Mouse (Mus musculus) liver, adult 2 months (tissue): Measurements from ENCODE around the gene Ofd1. TPM values are rescaled to one million over a fixed set of nuclear protein-coding genes. Genes with fewer than 3 reads are reported as not detected.

Experiments used
- DNase-seq: peaks from one replicate; pipeline ENCODE4 v3.0.0-alpha.2; 2011; ENCODE audit warnings: low read depth, low spot score; ENCODE audit errors: extremely low read depth
- H3K27ac ChIP-seq: fragments of 200-500 bp; replicated peaks from 2 replicates; pipeline ENCODE4 v1.5.1; 2012; ENCODE audit warnings: low read depth, mild to moderate bottlenecking, control low read depth, inconsistent platforms, low read length; ENCODE audit not compliant: insufficient read depth
- H3K27me3 ChIP-seq: fragments of 200-500 bp; 2 replicates; pipeline ENCODE4 v1.6.1; 2012; ENCODE audit warnings: mild to moderate bottlenecking, moderate library complexity, low read length, inconsistent platforms; ENCODE audit not compliant: control insufficient read depth, insufficient read depth
- H3K36me3 ChIP-seq: fragments of 200-500 bp; 2 replicates; pipeline ENCODE4 v1.6.1; 2012; ENCODE audit warnings: low read length, inconsistent platforms; ENCODE audit not compliant: control insufficient read depth, insufficient read depth
- H3K4me1 ChIP-seq: fragments of 200-500 bp; 2 replicates; pipeline ENCODE4 v1.6.1; 2011; ENCODE audit warnings: low read length; ENCODE audit not compliant: control insufficient read depth, insufficient read depth
- H3K4me3 ChIP-seq: fragments of 200-500 bp; 2 replicates; pipeline ENCODE4 v1.5.1; 2011; ENCODE audit warnings: low read depth, mild to moderate bottlenecking, control low read depth, low read length, moderate library complexity; ENCODE audit not compliant: insufficient read depth
- H3K79me2 ChIP-seq: fragments of 200-500 bp; 2 replicates; pipeline ENCODE4 v1.6.1; 2012; ENCODE audit warnings: inconsistent platforms, mild to moderate bottlenecking, low read length, moderate library complexity; ENCODE audit not compliant: control insufficient read depth, insufficient read depth
- H3K9ac ChIP-seq: fragments of 200-500 bp; 2 replicates; pipeline ENCODE4 v1.6.1; 2012; ENCODE audit warnings: low read depth, mild to moderate bottlenecking, control low read depth, inconsistent platforms, low read length
- CTCF ChIP-seq: fragments of 200-500 bp; IDR thresholded peaks from 2 replicates; pipeline ENCODE4 v1.5.1; 2011; ENCODE audit warnings: low read depth, low read length, control low read depth
- POLR2A ChIP-seq: fragments of 200-500 bp; IDR thresholded peaks from 2 replicates; pipeline ENCODE4 v1.6.1; 2011; ENCODE audit warnings: low read length, control low read depth; ENCODE audit not compliant: insufficient read depth; ENCODE audit errors: extremely low read depth
- WGBS: fragments of 180-500 bp; shearing (Covaris S2); methylation state at CpG from one replicate; pipeline ENCODE4 v1.1.7; 2018; 5-methylcytosine and 5-hydroxymethylcytosine counted together
- polyA plus RNA-seq: library from polyadenylated mRNA; depleted of rRNA; stranded (reverse); fragments of >200 nt; gene quantifications from 2 replicates; pipeline ENCODE4 v1.2.3, GENCODE M21; 2012
- total RNA-seq: library from RNA; depleted of rRNA; stranded (reverse); fragments of >200 nt; gene quantifications from 2 replicates; pipeline ENCODE4 v1.2.3, GENCODE M21; 2014

The Ofd1 gene
- total and polyA plus RNA-seq, 2 experiments, result 0.31 to 2.2 TPM

- no peak for TF ChIP-seq POLR2A
- no peak for TF ChIP-seq CTCF
- Histone ChIP-seq H3K9ac (no peak overlapping the region), H3K4me1 (peaks cover 14% of the 10 kb centered on the region), H3K79me2 (peaks cover 31% of the 10 kb centered on the region), H3K27me3 (no peaks in the 10 kb centered on the region), H3K27ac (no peak overlapping the region), H3K4me3 (no peak overlapping the region), H3K36me3 (peaks cover 4% of the 10 kb centered on the region)
- 94% methylated on average over 7 of the region's 7 CpGs for WGBS
- DNase-seq, result no peak
These were observed 27.8 kb upstream of the Ofd1 start for GRCm38 (mm10) chrX:166468321-166468720.

DNA sequence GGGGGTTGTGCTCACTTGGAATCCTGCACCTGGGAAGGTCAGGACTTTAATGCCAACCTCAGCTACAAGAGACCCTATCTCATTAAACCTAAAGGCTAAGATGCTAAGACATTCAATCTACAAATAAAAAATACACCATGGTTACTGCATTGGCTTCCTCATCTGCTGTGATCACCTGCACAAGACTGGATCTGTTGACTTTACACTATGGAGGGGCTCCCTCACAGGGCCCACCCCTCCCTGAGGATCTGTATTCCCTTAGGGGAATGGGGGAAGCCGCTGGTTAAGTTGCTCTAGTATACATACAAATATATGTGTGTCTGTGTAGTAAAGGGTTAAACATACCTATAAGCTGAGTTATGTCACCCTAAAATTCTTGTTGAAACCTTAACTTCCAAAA is 15.0 kb upstream of the Ofd1 start:
- 100% methylated on average over 1 of the region's 1 CpGs for WGBS
- H3K79me2 ChIP-seq, result no peaks in the 10 kb centered on the region; the same call in 1 of the 2 replicates
- DNase-seq, result no peak
- no peak overlapping the region for H3K9ac ChIP-seq
- no peak overlapping the region for H3K27ac ChIP-seq
- H3K27me3 ChIP-seq, result no peaks in the 10 kb centered on the region
- peaks cover 8% of the 10 kb centered on the region; the same call in 1 of the 2 replicates for H3K36me3 ChIP-seq
- TF ChIP-seq CTCF, result no peak
- no peak for TF ChIP-seq POLR2A
- H3K4me1 ChIP-seq, result no peaks in the 10 kb centered on the region
- no peak overlapping the region for H3K4me3 ChIP-seq

DNA sequence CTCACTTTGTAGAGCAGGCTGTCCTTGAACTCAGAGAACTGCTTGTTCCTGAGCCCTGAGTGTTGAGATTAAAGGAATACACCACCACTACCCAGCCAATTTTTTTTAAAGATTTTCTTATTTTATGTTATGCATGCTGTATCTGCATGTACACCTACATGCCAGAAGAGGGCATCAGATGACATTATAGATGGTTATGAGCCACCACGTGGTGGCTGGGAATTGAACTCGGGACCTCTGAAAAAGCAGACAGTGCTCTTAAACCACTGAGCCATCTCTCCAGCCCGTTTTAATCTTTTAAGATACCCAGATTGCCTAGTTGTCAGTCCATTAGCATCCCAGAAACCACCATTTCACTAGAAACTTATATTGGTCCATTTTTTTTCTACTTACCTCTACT is 13.8 kb upstream of the Ofd1 start:
- WGBS, result 89% methylated on average over 3 of the region's 3 CpGs
- H3K4me3 ChIP-seq, result no peak overlapping the region
- H3K36me3 ChIP-seq, result peaks cover 8% of the 10 kb centered on the region; the same call in 1 of the 2 replicates
- TF ChIP-seq POLR2A (no peak), CTCF (no peak)
- H3K9ac ChIP-seq, result no peak overlapping the region
- no peaks in the 10 kb centered on the region for H3K79me2 ChIP-seq
- no peak for DNase-seq
- no peaks in the 10 kb centered on the region for H3K4me1 ChIP-seq
- H3K27ac ChIP-seq, result no peak overlapping the region
- H3K27me3 ChIP-seq, result no peaks in the 10 kb centered on the region

DNA sequence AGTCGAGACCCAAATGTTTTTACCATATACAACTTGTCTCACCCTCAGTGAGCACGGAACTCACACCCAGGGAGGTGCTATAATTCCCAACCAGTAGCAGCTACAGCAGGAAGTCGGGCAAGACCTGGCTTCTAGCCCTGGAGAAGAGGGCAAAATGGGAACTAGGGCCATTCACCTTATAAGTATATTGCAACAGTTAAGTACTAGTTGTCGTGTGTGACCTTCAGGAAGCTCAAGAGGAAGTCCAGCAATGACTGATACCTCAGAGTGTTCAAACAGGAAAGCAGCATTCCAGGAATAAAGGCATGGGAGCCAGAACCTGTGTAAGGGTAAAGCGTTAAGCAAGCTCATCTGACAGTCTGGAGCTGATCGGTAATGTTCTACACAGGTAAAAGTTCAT is 13.0 kb upstream of the Ofd1 start:
- Histone ChIP-seq H3K79me2 (no peaks in the 10 kb centered on the region), H3K9ac (no peak overlapping the region), H3K27ac (no peak overlapping the region), H3K27me3 (no peaks in the 10 kb centered on the region), H3K36me3 (peaks cover 8% of the 10 kb centered on the region; the same call in 1 of the 2 replicates), H3K4me3 (no peak overlapping the region), H3K4me1 (no peaks in the 10 kb centered on the region)
- TF ChIP-seq POLR2A, result no peak
- WGBS, result 50% methylated on average over 6 of the region's 6 CpGs
- DNase-seq, result no peak

DNA sequence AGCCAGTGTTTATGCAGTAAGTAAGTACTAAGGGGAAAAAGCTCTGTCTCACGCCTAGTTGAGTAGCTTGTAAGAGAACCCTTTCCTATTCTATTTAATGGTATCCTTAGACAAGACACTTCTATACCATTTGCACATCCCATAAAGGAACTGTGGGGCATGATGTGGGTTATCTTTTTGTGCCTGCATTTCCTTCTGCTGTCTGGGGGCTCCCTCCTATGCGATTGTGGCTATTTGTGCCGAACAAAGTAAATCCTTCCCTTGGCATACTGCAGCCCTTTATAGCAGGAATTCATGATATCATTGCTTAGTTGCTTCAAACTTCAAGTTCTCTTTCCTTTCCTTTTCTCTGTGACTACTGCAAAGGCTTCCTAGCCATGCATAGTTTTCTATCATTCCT is 4.0 kb upstream of the Ofd1 start:
- no peaks in the 10 kb centered on the region for H3K4me1 ChIP-seq
- no peak overlapping the region for H3K4me3 ChIP-seq
- H3K27me3 ChIP-seq, result no peaks in the 10 kb centered on the region
- TF ChIP-seq POLR2A, result no peak
- TF ChIP-seq CTCF, result no peak
- H3K36me3 ChIP-seq, result no peaks in the 10 kb centered on the region
- no peak overlapping the region for H3K27ac ChIP-seq
- H3K9ac ChIP-seq, result no peak overlapping the region
- WGBS, result 91% methylated on average over 3 of the region's 3 CpGs
- no peak for DNase-seq
- peaks cover 2% of the 10 kb centered on the region; the same call in 1 of the 2 replicates for H3K79me2 ChIP-seq

GRCm38 (mm10) chrX:166440036-166440615 is 378 bp downstream of the Ofd1 start, which contains the start of gene Trappc2:
TSS of gene Trappc2 (plus strand) at chrX:166440574.
- no peaks in the 10 kb centered on the region for H3K4me1 ChIP-seq
- H3K27ac ChIP-seq, result peak within 1 kb of the TSS; percentile 69
- H3K4me3 ChIP-seq, result peak within 1 kb of the TSS; percentile 100
- peaks cover 2% of the 10 kb centered on the region; the same call in 1 of the 2 replicates for H3K36me3 ChIP-seq
- H3K27me3 ChIP-seq, result no peaks in the 10 kb centered on the region
- WGBS, result 1% methylated on average over 30 of the region's 36 CpGs
- peak within 1 kb of the TSS; percentile 98 for H3K9ac ChIP-seq
- peaks cover 2% of the 10 kb centered on the region; the same call in 1 of the 2 replicates for H3K79me2 ChIP-seq
- DNase-seq, result peak; percentile 22
- TF ChIP-seq CTCF (no peak), POLR2A (no peak)
